Mouse (Mus musculus): Measurements from ENCODE around the gene Kcna6. TPM values are rescaled to one million over a fixed set of nuclear protein-coding genes. Genes with fewer than 3 reads are reported as not detected.

Gene Kcna6
- total RNA-seq, 2 experiments from 2014 or later = 0.37 to 0.38 TPM

- no peak for DNase-seq (ENCODE audit: low spot score)
Observed at GRCm38 (mm10) chr6:126736996-126737395, 3.5 kb downstream of the Kcna6 start.

- DNase-seq (ENCODE audit: low spot score) = no peak
Observed at GRCm38 (mm10) chr6:126735806-126736205, 4.7 kb downstream of the Kcna6 start.

GRCm38 (mm10) chr6:126732645-126733044, 7.8 kb downstream of the Kcna6 start:
- DNase-seq (ENCODE audit: low spot score) = no peak

- no peak for DNase-seq (ENCODE audit: low spot score)
Observed at GRCm38 (mm10) chr6:126728803-126729202, 11.7 kb downstream of the Kcna6 start.

- DNase-seq (ENCODE audit: low spot score) = no peak
Observed at GRCm38 (mm10) chr6:126718423-126719087, 21.9 kb downstream of the Kcna6 start.

GRCm38 (mm10) chr6:126712531-126712930, 27.9 kb downstream of the Kcna6 start:
- no peak for DNase-seq (ENCODE audit: low spot score)

- DNase-seq (ENCODE audit: low spot score) = no peak
Observed at GRCm38 (mm10) chr6:126705936-126706335, 34.5 kb downstream of the Kcna6 start.

GRCm38 (mm10) chr6:126704430-126704829, 36.0 kb downstream of the Kcna6 start:
- no peak for DNase-seq (ENCODE audit: low spot score)

- DNase-seq (ENCODE audit: low spot score) = peak; percentile 42
Observed at GRCm38 (mm10) chr6:126702116-126702515, 38.4 kb downstream of the Kcna6 start.

GRCm38 (mm10) chr6:126701196-126701595, 39.3 kb downstream of the Kcna6 start:
- DNase-seq (ENCODE audit: low spot score) = no peak

GRCm38 (mm10) chr6:126699995-126700394, 40.5 kb downstream of the Kcna6 start:
- no peak for DNase-seq (ENCODE audit: low spot score)

- DNase-seq (ENCODE audit: low spot score) = no peak
Observed at GRCm38 (mm10) chr6:126687120-126687519, 53.4 kb downstream of the Kcna6 start.

- DNase-seq (ENCODE audit: low spot score) = no peak
Observed at GRCm38 (mm10) chr6:126685135-126685534, 55.3 kb downstream of the Kcna6 start.

GRCm38 (mm10) chr6:126678961-126679360, 61.5 kb downstream of the Kcna6 start:
- no peak for DNase-seq (ENCODE audit: low spot score)

GRCm38 (mm10) chr6:126667001-126667400, 73.5 kb downstream of the Kcna6 start:
- DNase-seq (ENCODE audit: low spot score) = no peak

GRCm38 (mm10) chr6:126666091-126666490, 74.4 kb downstream of the Kcna6 start:
- no peak for DNase-seq (ENCODE audit: low spot score)

- DNase-seq (ENCODE audit: low spot score) = no peak
Observed at GRCm38 (mm10) chr6:126664569-126664968, 75.9 kb downstream of the Kcna6 start.

Other genes with a start within 250 kb of the Kcna6 start
- gene Kcna5, start 205.3 kb downstream of the Kcna6 start, total RNA-seq (2021) = 1 to 10 TPM; 4.0 to 5.9 TPM
- gene Kcna1, start 94.3 kb downstream of the Kcna6 start, total RNA-seq (2021) = 1 to 10 TPM; 1.9 to 2.0 TPM
- 100 to 1,000 TPM; 292 to 321 TPM for gene Ndufa9, start 108.5 kb upstream of the Kcna6 start, total RNA-seq (2021)
- gene Akap3, start 112.4 kb upstream of the Kcna6 start, total RNA-seq (2021) = not detected
- not detected for gene Dyrk4, start 181.2 kb upstream of the Kcna6 start, total RNA-seq (2021)
- gene Rad51ap1, start 198.9 kb upstream of the Kcna6 start, total RNA-seq (2021) = under 1 TPM in 1 of 2 experiments, not detected in 1; 0.11 TPM
- 1 to 10 TPM; 7.2 to 8.4 TPM for gene D6Wsu163e, start 199.3 kb upstream of the Kcna6 start, total RNA-seq (2021)